Comparison of ENCODE assay signal across 8 mouse cellular contexts in genomic region chr5:139199995-139200769, GRCm38 (mm10). TPM values are rescaled to one million over a fixed set of nuclear protein-coding genes. Genes with fewer than 3 reads are reported as not detected.
DNase-seq lines count a peak whose midpoint lies in the region; ATAC-seq and TF ChIP-seq lines count a peak whose summit lies in the region.

Gene Sun1, plus strand, starts transcription at chr5:139200637.

- TF ChIP-seq POLR2A in bone marrow macrophage, adult 2 months (IDR thresholded peaks at IDR 0.05; ENCODE audit: borderline replicate concordance, low read depth, low read length): no peak
- peak; percentile 77 for TF ChIP-seq POLR2A in embryonic fibroblast, embryonic 13.5 days (IDR thresholded peaks at IDR 0.05; ENCODE audit: low read depth, low read length)

- H3K27ac ChIP-seq in bone marrow macrophage, adult 2 months (ENCODE audit: insufficient read depth, low read depth, low read length): peak within 1 kb of the TSS; percentile 15; the same call in 1 of the 2 replicates
- H3K27ac ChIP-seq in embryonic fibroblast, embryonic 13.5 days (ENCODE audit: insufficient read depth, low read length): peak within 1 kb of the TSS; percentile 65
- H3K27ac ChIP-seq in kidney, embryonic 14.5 days (ENCODE audit: low read depth, low read length): peak within 1 kb of the TSS; percentile 67; the same call in 1 of the 2 replicates
- H3K27ac ChIP-seq in limb, embryonic 15.5 days: peak within 1 kb of the TSS; percentile 94

- no peaks in the 10 kb centered on the region for H3K36me3 ChIP-seq in kidney, embryonic 14.5 days (ENCODE audit: control insufficient read depth, insufficient read depth, low read length)
- no peaks in the 10 kb centered on the region for H3K36me3 ChIP-seq in limb, embryonic 15.5 days

- H3K4me2 ChIP-seq in kidney, embryonic 14.5 days (replicated peaks; ENCODE audit: low read depth, low read length): peak within 1 kb of the TSS; percentile 78
- peak within 1 kb of the TSS; percentile 86 for H3K4me2 ChIP-seq in limb, embryonic 15.5 days

- TF ChIP-seq CTCF in bone marrow macrophage, adult 2 months (IDR thresholded peaks at IDR 0.05; ENCODE audit: low read depth, low read length): no peak
- no peak for TF ChIP-seq CTCF in embryonic fibroblast, embryonic 13.5 days (IDR thresholded peaks at IDR 0.05; ENCODE audit: borderline replicate concordance, insufficient read depth, low read length)

- ATAC-seq in kidney, embryonic 14.5 days (ENCODE audit: low FRiP score, low TSS enrichment): peak; percentile 99
- peak; percentile 98 for ATAC-seq in limb, embryonic 15.5 days (ENCODE audit: insufficient number of reproducible peaks, low FRiP score, low TSS enrichment, low read depth)

- 1% methylated on average over 64 of the region's 64 CpGs for WGBS in kidney, embryonic 14.5 days
- under 1% methylated on average over 64 of the region's 64 CpGs for WGBS in limb, embryonic 15.5 days

- DNase-seq in A20 (ENCODE audit: low read depth, low spot score): peak; percentile 98
- DNase-seq in heart, adult 9 months (ENCODE audit: low spot score in 2 of 2): peak; percentile 98
- peak; percentile 93 to 96 for DNase-seq in monocyte, adult 2 months (ENCODE audit: low read depth in 1 of 2, low spot score in 2 of 2)
- peak; percentile 98 for DNase-seq in spleen, postnatal 36 days (ENCODE audit: low spot score in 2 of 2)

- H3K9me3 ChIP-seq in kidney, embryonic 14.5 days (ENCODE audit: control insufficient read depth, low read length): no peaks in the 10 kb centered on the region
- H3K9me3 ChIP-seq in limb, embryonic 15.5 days: no peaks in the 10 kb centered on the region

- peak within 1 kb of the TSS; percentile 86 for H3K4me3 ChIP-seq in bone marrow macrophage, adult 2 months (ENCODE audit: insufficient read depth, low read length)
- H3K4me3 ChIP-seq in embryonic fibroblast, embryonic 13.5 days (ENCODE audit: insufficient read depth, low read length): peak within 1 kb of the TSS; percentile 69
- peak within 1 kb of the TSS; percentile 64 for H3K4me3 ChIP-seq in kidney, embryonic 14.5 days (ENCODE audit: low read length)
- peak within 1 kb of the TSS; percentile 96 for H3K4me3 ChIP-seq in limb, embryonic 15.5 days

- peak within 1 kb of the TSS; percentile 82 for H3K9ac ChIP-seq in kidney, embryonic 14.5 days (ENCODE audit: low read depth, low read length)
- H3K9ac ChIP-seq in limb, embryonic 15.5 days: peak within 1 kb of the TSS; percentile 78

- no peaks in the 10 kb centered on the region for H3K27me3 ChIP-seq in kidney, embryonic 14.5 days (ENCODE audit: control insufficient read depth, insufficient read depth, low read length)
- H3K27me3 ChIP-seq in limb, embryonic 15.5 days: no peaks in the 10 kb centered on the region

- peaks cover 28% of the 10 kb centered on the region for H3K4me1 ChIP-seq in bone marrow macrophage, adult 2 months (ENCODE audit: control insufficient read depth, insufficient read depth, low read length)
- H3K4me1 ChIP-seq in embryonic fibroblast, embryonic 13.5 days (ENCODE audit: control insufficient read depth, insufficient read depth, low read length): peaks cover 11% of the 10 kb centered on the region
- peaks cover 19% of the 10 kb centered on the region for H3K4me1 ChIP-seq in kidney, embryonic 14.5 days (ENCODE audit: control insufficient read depth, insufficient read depth, low read length)
- H3K4me1 ChIP-seq in limb, embryonic 15.5 days: peaks cover 30% of the 10 kb centered on the region

RNA-seq across cellular contexts. Expression of gene Sun1, which starts in this region (rescaled TPM):
- polyA plus RNA-seq in bone marrow macrophage, adult 2 months (2012; ENCODE audit: insufficient read depth, insufficient read length, missing spikeins): 21.8 and 25.2 TPM in 2 replicates
- polyA plus RNA-seq in embryonic fibroblast, embryonic 13.5 days (2011; ENCODE audit: insufficient read length, low read depth, missing spikeins): 46.3 and 49.0 TPM in 2 replicates
- polyA plus RNA-seq in kidney, embryonic 14.5 days (2014; fragmentation: Nextera tagmentation; extraction: Ambion mirVana): 29.2 and 59.5 TPM in 2 replicates
- 52.4 and 56.7 TPM in 2 replicates for polyA plus RNA-seq in limb, embryonic 15.5 days (2015; fragmentation: Nextera tagmentation; extraction: Ambion mirVana)

Comparison
In these comparisons a context has a peak if more than half of its experiments do, and no peak if none do; other contexts are left out.
1. Peak in every context shown above with its lines: DNase-seq, ATAC-seq, H3K4me3 ChIP-seq and H3K27ac ChIP-seq.
2. H3K27ac ChIP-seq: peak in every context shown above with its lines; median percentile 94 in limb, embryonic 15.5 days; 67 in kidney, embryonic 14.5 days; 65 in embryonic fibroblast, embryonic 13.5 days; 15 in bone marrow macrophage, adult 2 months.